Mouse (Mus musculus): ENCODE measurements around the gene Ptpra.
"Not testable (repeated sequence)": the region's sequence is repeated elsewhere in the genome, so short reads cannot be mapped to it uniquely, and the experiment has no call there.

Gene Ptpra

GRCm38 (mm10) chr2:130558015-130558414 lies 107.9 kb downstream of the Ptpra start:
- DNase-seq (ENCODE audit: low spot score), result no peak

GRCm38 (mm10) chr2:130563212-130564055 lies 113.4 kb downstream of the Ptpra start, which contains the start of gene Mrps26:
Gene Mrps26 (plus strand): TSS chr2:130563742.
- DNase-seq (ENCODE audit: low spot score), result peak; percentile 96

GRCm38 (mm10) chr2:130564063-130564462 lies 114.0 kb downstream of the Ptpra start:
- no peak for DNase-seq (ENCODE audit: low spot score)

- no peak for DNase-seq (ENCODE audit: low spot score)
Observed at GRCm38 (mm10) chr2:130564983-130565382, 114.9 kb downstream of the Ptpra start.

GRCm38 (mm10) chr2:130568921-130569320 lies 118.8 kb downstream of the Ptpra start:
- peak; percentile 78 for DNase-seq (ENCODE audit: low spot score)

- DNase-seq (ENCODE audit: low spot score), result no peak
Observed at GRCm38 (mm10) chr2:130569926-130570325, 119.8 kb downstream of the Ptpra start.

GRCm38 (mm10) chr2:130574960-130575359 lies 124.9 kb downstream of the Ptpra start:
- no peak for DNase-seq (ENCODE audit: low spot score)

GRCm38 (mm10) chr2:130575873-130576272 lies 125.8 kb downstream of the Ptpra start, which contains the start of gene Oxt:
Gene Oxt (plus strand): TSS chr2:130576173.
- no peak for DNase-seq (ENCODE audit: low spot score)

- DNase-seq (ENCODE audit: low spot score), result not testable (repeated sequence)
Observed at GRCm38 (mm10) chr2:130576564-130576963, 126.5 kb downstream of the Ptpra start.

GRCm38 (mm10) chr2:130577021-130577420 lies 126.9 kb downstream of the Ptpra start:
- no peak for DNase-seq (ENCODE audit: low spot score)

GRCm38 (mm10) chr2:130577632-130578031 lies 127.6 kb downstream of the Ptpra start:
- peak; percentile 57 for DNase-seq (ENCODE audit: low spot score)

- DNase-seq (ENCODE audit: low spot score), result peak; percentile 67
Observed at GRCm38 (mm10) chr2:130578148-130578547, 128.1 kb downstream of the Ptpra start.

- no peak for DNase-seq (ENCODE audit: low spot score)
Observed at GRCm38 (mm10) chr2:130579791-130580190, 129.7 kb downstream of the Ptpra start.

- DNase-seq (ENCODE audit: low spot score), result no peak
Observed at GRCm38 (mm10) chr2:130581201-130581600, 131.1 kb downstream of the Ptpra start.

- DNase-seq (ENCODE audit: low spot score), result no peak
Observed at GRCm38 (mm10) chr2:130582552-130582951, 132.5 kb downstream of the Ptpra start, which contains the start of gene Avp. Gene Avp (minus strand): TSS chr2:130582554.

GRCm38 (mm10) chr2:130583902-130584560 lies 134.0 kb downstream of the Ptpra start:
- DNase-seq (ENCODE audit: low spot score), result no peak

- DNase-seq (ENCODE audit: low spot score), result no peak
Observed at GRCm38 (mm10) chr2:130586016-130586415, 135.9 kb downstream of the Ptpra start.

- DNase-seq (ENCODE audit: low spot score), result no peak
Observed at GRCm38 (mm10) chr2:130588373-130588772, 138.3 kb downstream of the Ptpra start.

- no peak for DNase-seq (ENCODE audit: low spot score)
Observed at GRCm38 (mm10) chr2:130589157-130589556, 139.1 kb downstream of the Ptpra start.

GRCm38 (mm10) chr2:130589761-130590160 lies 139.7 kb downstream of the Ptpra start:
- no peak for DNase-seq (ENCODE audit: low spot score)

GRCm38 (mm10) chr2:130591016-130591415 lies 140.9 kb downstream of the Ptpra start:
- no peak for DNase-seq (ENCODE audit: low spot score)

GRCm38 (mm10) chr2:130595596-130595995 lies 145.5 kb downstream of the Ptpra start:
- DNase-seq (ENCODE audit: low spot score), result no peak

GRCm38 (mm10) chr2:130597601-130598010 lies 147.5 kb downstream of the Ptpra start:
- DNase-seq (ENCODE audit: low spot score), result peak; percentile 61

Data from adipocyte (in vitro differentiated cells).